Mouse (Mus musculus) embryonic fibroblast, embryonic 13.5 days (primary cell): ENCODE results near the gene Ctsk.

Experiments
- CTCF ChIP-seq: IDR thresholded peaks from 2 replicates; pipeline ENCODE4 v1.5.1; 2011; ENCODE audit warnings: mild to moderate bottlenecking, control low read depth, low read length, moderate library complexity, borderline replicate concordance; ENCODE audit not compliant: insufficient read depth
- POLR2A ChIP-seq: IDR thresholded peaks from 2 replicates; pipeline ENCODE4 v1.6.1; 2011; ENCODE audit warnings: low read depth, mild to moderate bottlenecking, control low read depth, low read length, moderate library complexity

DNA sequence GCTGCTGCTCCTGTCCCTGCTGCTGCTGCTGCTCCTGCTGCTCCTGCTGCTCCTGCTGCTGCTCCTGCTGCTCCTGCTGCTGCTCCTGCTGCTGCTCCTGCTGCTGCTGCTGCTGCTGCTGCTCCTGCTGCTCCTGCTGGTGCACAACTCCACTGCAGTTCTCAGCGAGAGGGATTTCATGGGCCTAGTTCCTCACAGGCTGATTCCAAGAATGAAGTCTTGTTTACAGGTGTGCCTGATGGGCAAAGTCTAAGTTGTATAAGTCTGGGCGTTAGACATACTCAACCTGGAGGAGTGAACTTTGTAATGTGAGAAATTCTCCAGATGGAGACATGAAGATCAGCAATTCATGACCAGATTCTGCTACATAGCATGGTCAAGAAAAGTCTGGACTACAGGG is 25.6 kb downstream of the Ctsk start:
- TF ChIP-seq POLR2A (no peak), CTCF (no peak)
